Mouse (Mus musculus) kidney, embryonic 14.5 days (tissue): Measurements from ENCODE around the gene Nbl1. TPM values are rescaled to one million over a fixed set of nuclear protein-coding genes. Genes with fewer than 3 reads are reported as not detected.

Experiments
- ATAC-seq: fragments of 200-750 bp; cut with Nextera tagmentation; 2 replicates; pipeline ENCODE4 v1.8.0; 2017; ENCODE audit warnings: moderate number of reproducible peaks, mild to moderate bottlenecking, moderate TSS enrichment, moderate library complexity; ENCODE audit not compliant: low FRiP score, low TSS enrichment
- H3K27ac ChIP-seq: fragments of 300-500 bp; sonication (generic); 2 replicates; pipeline ENCODE4 v1.5.1; 2014; ENCODE audit warnings: low read depth, mild to moderate bottlenecking, low read length, moderate library complexity, mixed read lengths
- H3K27me3 ChIP-seq: fragments of 300-500 bp; sonication (generic); 2 replicates; pipeline ENCODE4 v1.6.1; 2014; ENCODE audit warnings: mild to moderate bottlenecking, low read length; ENCODE audit not compliant: control insufficient read depth, insufficient read depth
- H3K36me3 ChIP-seq: fragments of 300-500 bp; sonication (generic); 2 replicates; pipeline ENCODE4 v1.6.1; 2014; ENCODE audit warnings: low read length, mixed read lengths; ENCODE audit not compliant: control insufficient read depth, insufficient read depth
- H3K4me1 ChIP-seq: fragments of 300-500 bp; sonication (generic); 2 replicates; pipeline ENCODE4 v1.6.1; 2014; ENCODE audit warnings: low read length, mixed read lengths; ENCODE audit not compliant: control insufficient read depth, insufficient read depth
- H3K4me2 ChIP-seq: fragments of 300-500 bp; sonication (generic); replicated peaks from 2 replicates; pipeline ENCODE4 v1.6.1; 2014; ENCODE audit warnings: low read depth, mild to moderate bottlenecking, low read length
- H3K4me3 ChIP-seq: fragments of 300-500 bp; sonication (generic); 2 replicates; pipeline ENCODE4 v1.5.1; 2014; ENCODE audit warnings: mild to moderate bottlenecking, low read length
- H3K9ac ChIP-seq: fragments of 300-500 bp; sonication (generic); 2 replicates; pipeline ENCODE4 v1.6.1; 2014; ENCODE audit warnings: low read depth, mild to moderate bottlenecking, low read length, moderate library complexity
- H3K9me3 ChIP-seq: fragments of 300-500 bp; sonication (generic); 2 replicates; pipeline ENCODE4 v1.6.1; 2016; ENCODE audit warnings: low read length; ENCODE audit not compliant: control insufficient read depth
- WGBS: fragments of 180-500 bp; shearing (Covaris S2); extraction: QIAGEN DNeasy Blood & Tissue Kit; methylation state at CpG from one replicate; pipeline ENCODE4 v1.1.7; 2014; 5-methylcytosine and 5-hydroxymethylcytosine counted together
- polyA plus RNA-seq: library from polyadenylated mRNA; unstranded; fragments of >200 nt; fragmentation: Nextera tagmentation; extraction: Ambion mirVana; gene quantifications from 2 replicates; pipeline ENCODE4 v1.2.1, GENCODE M21; 2014

Nbl1 gene
- polyA plus RNA-seq, 1 experiment from 2014 or later: 22.3 TPM

- Histone ChIP-seq H3K27ac (no peak overlapping the region), H3K4me3 (no peak overlapping the region), H3K9me3 (peaks cover 3% of the 10 kb centered on the region; the same call in 1 of the 2 replicates), H3K4me2 (no peak overlapping the region), H3K4me1 (peaks cover 11% of the 10 kb centered on the region), H3K27me3 (no peaks in the 10 kb centered on the region), H3K9ac (no peak overlapping the region), H3K36me3 (no peaks in the 10 kb centered on the region)
- WGBS: 79% methylated on average over 8 of the region's 8 CpGs
- ATAC-seq: no peak
These were observed 58.8 kb downstream of the Nbl1 start for GRCm38 (mm10) chr4:139034010-139034367.

- H3K4me1 ChIP-seq: peaks cover 11% of the 10 kb centered on the region
- H3K9me3 ChIP-seq: peaks cover 3% of the 10 kb centered on the region; the same call in 1 of the 2 replicates
- H3K9ac ChIP-seq: no peak overlapping the region
- ATAC-seq: no peak
- no peaks in the 10 kb centered on the region for H3K36me3 ChIP-seq
- H3K27ac ChIP-seq: no peak overlapping the region
- WGBS: 82% methylated on average over 11 of the region's 11 CpGs
- H3K4me3 ChIP-seq: no peak overlapping the region
- H3K4me2 ChIP-seq: no peak overlapping the region
- no peaks in the 10 kb centered on the region for H3K27me3 ChIP-seq
These were observed 59.4 kb downstream of the Nbl1 start for GRCm38 (mm10) chr4:139033263-139034009.

- Histone ChIP-seq H3K27me3 (no peaks in the 10 kb centered on the region), H3K4me1 (peaks cover 3% of the 10 kb centered on the region), H3K4me3 (no peak overlapping the region), H3K4me2 (no peak overlapping the region), H3K9me3 (peaks cover 3% of the 10 kb centered on the region; the same call in 1 of the 2 replicates), H3K27ac (no peak overlapping the region), H3K9ac (no peak overlapping the region), H3K36me3 (no peaks in the 10 kb centered on the region)
- ATAC-seq: no peak
- WGBS: 82% methylated on average over 12 of the region's 12 CpGs
These were observed 60.3 kb downstream of the Nbl1 start for GRCm38 (mm10) chr4:139032521-139032920.

Other genes starting within 250 kb of the Nbl1 start
- 0.34 and 0.35 TPM in 2 replicates for gene Pla2g5, start 229.5 kb downstream of the Nbl1 start, polyA plus RNA-seq
- not detected in 2 replicates for gene Gm13030, start 219.0 kb downstream of the Nbl1 start, polyA plus RNA-seq
- gene Pla2g2e, start 215.1 kb downstream of the Nbl1 start, polyA plus RNA-seq: 0.76 and 0.84 TPM in 2 replicates
- gene Otud3, start 179.0 kb downstream of the Nbl1 start, polyA plus RNA-seq: 3.0 and 4.2 TPM in 2 replicates
- gene Rnf186, start 125.9 kb downstream of the Nbl1 start, polyA plus RNA-seq: 4.3 and 5.8 TPM in 2 replicates
- gene Tmco4, start 120.1 kb downstream of the Nbl1 start, polyA plus RNA-seq: 3.5 and 4.7 TPM in 2 replicates
- gene Htr6, start 17.4 kb downstream of the Nbl1 start, polyA plus RNA-seq: 0.10 and 0.12 TPM in 2 replicates
- 509 and 677 TPM in 2 replicates for gene Minos1, start 38.1 kb upstream of the Nbl1 start, polyA plus RNA-seq
- 256 and 319 TPM in 2 replicates for gene Capzb, start 99.9 kb upstream of the Nbl1 start, polyA plus RNA-seq
- gene Pqlc2, start 217.7 kb upstream of the Nbl1 start, polyA plus RNA-seq: 10.4 and 13.3 TPM in 2 replicates
- 139 and 141 TPM in 2 replicates for gene Akr7a5, start 217.8 kb upstream of the Nbl1 start, polyA plus RNA-seq